Mouse (Mus musculus) testis, postnatal 10 days (tissue): ENCODE results near the gene Dusp14.

Source experiments
- DNase-seq: peaks from one replicate; pipeline ENCODE4 v3.0.0; 2021; ENCODE audit warnings: low spot score

Dusp14 gene

DNA sequence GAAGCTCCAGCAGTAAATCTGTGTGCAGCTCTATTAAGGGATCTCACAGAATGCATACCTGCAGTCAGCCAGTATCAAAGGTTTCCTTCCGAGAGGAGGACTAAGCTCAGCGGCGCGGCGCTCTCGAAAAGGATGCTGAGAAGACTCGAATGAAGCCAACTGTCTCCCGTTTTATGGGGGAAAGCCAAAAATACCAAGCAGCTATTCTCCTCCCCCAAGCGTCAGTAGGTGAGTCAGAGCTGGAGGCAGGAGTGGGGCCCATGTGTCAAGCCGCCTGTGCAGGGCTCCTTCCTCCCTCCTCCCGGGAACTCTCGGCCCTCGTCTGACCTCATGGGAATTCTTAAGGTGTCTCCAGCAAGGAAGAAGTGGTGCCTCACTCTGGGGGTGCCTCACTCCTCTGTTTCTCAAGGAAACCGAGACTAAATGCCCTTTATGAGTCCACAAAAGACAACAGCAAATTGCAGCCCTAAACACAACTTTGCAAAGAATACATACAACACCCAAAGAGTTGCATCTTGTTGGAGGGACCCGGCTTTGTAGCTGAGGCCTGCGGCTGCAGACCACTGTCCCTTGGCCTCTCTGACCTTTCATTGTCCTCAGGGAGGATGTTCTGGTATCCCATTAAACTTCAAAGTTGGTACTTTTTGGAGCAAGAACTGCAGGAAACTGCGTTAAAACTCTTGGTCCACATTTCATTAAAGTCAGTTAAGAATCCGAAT is 2.0 kb downstream of the Dusp14 start:
- no peak for DNase-seq

DNA sequence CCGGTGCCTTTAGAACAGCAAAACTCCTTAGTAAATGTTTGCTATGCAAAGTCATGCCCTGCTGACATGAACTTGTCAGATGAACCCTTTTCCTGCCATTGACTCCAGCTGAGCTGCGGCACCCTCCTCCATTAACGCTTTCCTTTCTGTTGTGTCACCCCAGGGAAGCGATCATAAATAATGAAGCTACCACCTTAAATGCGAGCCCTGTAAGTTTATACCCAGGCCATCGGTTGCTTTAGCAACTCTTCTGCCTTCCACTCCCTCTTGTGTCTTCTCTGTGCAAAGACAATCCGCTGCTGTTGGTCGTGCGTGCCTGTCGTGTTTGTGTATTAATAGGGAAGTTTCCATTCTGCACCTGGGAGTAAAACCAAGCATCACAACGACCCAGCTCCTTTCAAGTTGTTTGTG is 3.0 kb downstream of the Dusp14 start:
- DNase-seq, result no peak

DNA sequence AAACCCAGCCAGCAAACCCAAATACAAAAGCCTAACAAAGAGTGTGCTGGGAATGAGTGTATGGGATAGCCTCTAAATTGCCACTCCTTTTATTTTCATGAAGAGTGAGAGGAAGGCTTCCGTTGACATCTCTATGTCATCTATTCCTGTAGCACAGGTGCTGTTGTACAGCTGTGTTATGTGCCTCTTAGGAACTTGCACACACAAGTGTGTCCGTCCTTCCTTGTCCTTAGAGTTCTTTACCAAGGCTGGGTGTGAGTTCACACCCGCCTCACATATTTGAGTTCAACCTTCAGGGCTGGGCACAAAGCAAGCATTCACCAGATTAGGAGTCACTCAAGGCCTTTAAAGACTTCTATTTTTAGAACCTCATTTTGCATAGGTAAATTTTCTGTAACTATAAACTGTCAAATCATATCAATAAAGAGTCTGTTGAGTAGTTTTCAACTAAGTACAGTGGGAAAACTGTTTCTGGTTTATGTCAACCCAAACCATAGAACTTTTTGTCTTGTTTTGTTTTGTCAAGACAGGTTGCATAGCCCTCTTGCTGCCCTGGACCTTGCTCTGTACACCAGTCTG is 5.3 kb downstream of the Dusp14 start:
- DNase-seq, result no peak

DNA sequence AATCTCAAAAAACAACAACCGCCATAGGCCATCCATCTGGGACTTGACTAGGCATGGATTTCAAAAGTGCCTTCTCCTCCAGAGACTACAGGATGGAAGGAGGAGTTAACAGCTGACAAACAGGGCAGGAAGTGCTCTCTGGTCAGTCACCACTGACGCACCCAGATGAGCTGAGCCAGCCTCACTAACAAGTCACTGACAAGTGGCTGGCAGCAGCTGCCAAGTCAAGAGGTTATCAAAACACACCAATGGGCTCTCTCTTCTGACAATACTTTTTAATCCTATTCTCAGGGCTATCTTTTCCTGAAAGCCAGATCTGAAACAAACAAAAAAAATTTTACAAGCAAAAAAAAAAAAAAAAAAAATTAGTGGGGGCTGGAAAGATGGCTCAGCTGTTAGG is 6.3 kb downstream of the Dusp14 start:
- DNase-seq, result no peak

DNA sequence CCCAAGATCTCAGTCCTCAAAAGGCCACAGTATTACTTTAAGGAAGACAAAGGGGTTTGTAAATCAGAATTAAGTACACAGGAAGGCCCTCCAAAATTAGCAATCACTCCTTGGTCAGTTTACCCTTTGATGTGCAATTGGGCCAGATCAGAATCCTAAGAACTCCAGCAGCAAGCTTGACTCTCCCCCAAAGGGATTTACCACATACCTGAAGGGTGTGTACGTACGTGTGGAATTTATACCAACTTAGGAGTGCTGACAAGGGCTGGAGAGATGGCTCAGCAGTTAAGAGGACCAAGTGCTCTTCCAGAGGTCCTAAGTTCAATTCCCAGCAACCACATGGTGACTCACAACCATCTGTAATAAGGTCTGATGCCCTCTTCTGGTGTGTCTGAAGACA is 7.2 kb downstream of the Dusp14 start:
- DNase-seq, result no peak

DNA sequence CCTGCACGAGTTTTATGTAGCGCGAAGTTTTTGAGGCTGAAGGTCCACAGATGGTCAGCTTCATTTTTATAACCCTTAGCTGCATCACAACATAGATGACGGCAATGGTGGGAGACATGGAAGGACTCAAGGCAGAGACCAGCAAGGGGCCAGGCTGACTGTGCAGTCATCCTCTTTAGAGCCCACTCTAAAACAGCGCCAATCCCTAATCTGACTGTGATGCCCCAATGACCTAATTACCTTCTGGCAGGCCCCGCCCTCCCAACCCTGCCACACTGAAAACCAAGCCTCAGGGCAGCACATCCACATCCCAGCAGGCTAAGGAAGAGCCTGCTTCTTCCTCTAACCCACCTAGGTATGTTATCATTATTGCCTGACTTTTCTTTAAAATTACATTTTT is 8.4 kb downstream of the Dusp14 start:
- DNase-seq, result no peak

DNA sequence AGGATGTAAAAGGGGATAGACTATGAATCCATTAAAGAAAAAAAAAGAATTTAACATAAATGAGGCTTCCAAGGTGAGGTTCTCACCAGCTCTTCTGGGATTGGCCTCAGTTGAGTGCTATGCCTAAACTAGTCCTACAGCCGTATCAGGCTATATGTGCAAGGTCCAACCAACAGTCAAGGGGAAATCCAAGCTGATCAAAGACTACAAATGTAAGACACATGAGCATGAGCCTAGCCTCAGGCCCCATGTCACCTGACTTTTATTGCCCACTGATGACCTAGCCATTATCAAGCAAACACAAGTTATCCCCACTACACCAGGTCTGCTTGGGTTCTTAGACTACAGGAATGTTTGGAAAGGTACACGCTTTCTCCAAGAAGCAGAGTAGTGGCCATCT is 9.3 kb downstream of the Dusp14 start:
- no peak for DNase-seq

DNA sequence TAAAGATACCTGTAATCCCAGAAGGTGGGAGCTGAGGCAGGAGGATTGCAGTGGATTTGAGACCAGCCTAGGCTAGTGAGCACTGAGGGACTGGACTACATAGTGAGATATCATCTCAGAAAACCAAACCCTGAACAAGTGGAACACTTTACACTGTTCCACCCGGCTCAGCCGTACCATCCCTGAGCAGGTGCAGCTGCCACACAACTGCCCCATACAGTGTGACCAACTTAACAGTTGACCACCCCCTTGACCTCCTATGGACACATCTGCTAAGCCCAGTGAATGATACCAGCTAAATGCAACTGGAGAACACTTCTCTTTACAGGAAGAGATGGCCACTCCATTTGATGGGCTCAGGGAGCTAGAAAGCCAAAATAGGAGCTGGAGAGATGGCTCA is 11.6 kb downstream of the Dusp14 start:
- DNase-seq, result no peak

DNA sequence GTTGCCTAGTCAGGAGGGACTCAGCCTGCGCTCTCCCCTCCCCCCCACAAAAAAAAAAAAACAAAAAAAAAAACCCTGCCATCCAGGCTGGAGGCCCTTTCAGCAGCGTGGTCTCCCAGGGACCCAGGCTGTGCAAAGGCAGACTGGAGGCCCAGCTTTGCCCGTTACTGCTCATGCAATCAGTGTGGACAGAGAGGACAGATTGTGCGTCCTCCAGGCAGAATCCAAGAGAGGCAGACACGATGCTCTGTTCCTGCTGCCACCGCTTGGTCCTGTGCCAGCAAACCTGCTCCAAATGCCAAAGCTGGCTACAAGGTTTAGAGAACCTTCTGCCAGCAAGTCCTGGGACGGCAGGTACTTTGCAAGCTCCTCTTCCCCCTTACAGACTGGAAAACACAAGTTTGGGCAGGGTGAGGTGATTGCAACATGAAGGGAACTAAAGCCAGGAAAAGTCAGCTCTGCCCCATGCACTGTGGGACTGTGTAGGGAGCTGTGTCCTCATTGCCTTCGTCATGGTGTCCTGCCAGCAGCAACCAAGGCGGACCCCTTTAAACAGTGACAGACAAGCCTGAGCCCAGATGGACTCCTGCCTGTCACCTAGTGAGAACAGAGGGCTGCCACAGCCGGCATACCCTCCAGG is 15.4 kb downstream of the Dusp14 start:
- no peak for DNase-seq

DNA sequence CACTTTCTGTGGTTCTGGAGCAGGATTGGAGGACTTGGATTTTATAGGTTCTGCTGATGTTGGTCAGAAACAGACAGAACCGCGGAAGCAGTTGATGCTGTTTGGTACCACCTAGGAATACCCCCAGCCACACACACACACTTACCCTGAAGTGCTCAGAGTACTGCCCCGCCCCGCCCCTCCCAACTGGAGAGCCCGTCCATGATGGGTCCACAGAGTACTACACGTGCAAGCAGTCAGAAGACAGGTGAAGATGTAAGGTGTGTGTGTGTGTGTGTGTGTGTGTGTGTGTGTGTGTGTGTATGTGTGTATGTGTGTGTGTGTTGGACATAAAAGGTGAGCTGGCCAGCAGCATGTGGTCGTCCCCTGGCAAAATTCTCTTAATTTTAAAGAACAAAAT is 16.0 kb downstream of the Dusp14 start:
- no peak for DNase-seq

DNA sequence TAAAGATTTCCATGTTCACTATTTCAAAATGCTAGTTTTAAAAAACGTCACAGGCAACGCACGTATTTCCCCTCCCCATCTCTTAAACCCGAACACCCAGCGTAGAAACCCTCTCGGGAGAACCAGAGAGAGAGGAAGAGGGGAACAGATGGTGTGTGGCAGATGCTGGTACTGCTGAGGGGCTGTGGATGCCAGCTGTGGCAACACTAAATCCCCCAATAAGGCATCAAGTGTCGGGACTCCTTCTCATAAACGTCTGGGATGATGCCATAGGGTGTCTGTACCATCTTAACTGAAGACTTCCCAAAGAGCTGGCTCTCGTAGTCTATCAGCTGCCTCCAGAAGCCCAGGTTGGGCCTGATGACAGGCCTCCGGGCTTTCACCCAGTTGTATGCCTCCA is 20.6 kb downstream of the Dusp14 start:
- no peak for DNase-seq

DNA sequence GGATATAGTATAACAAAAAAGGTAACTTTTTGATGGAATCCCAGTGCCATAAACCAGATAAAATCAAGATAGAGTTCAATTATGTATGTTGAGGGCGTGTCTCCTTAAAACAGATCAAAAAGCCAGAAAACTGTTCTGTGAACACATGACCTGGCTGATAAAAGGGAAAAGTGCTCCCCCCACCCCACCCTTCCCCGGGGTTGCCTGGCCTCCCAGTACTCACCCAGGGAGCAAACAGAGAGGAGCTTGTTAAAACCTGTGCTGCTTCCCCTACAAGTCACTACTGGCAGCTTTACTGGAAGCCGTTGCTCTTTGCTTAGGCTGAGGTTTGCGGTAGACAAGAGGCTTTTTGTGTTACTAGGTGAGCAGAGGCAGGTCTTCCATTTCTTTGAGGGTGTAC is 21.8 kb downstream of the Dusp14 start:
- DNase-seq, result no peak

DNA sequence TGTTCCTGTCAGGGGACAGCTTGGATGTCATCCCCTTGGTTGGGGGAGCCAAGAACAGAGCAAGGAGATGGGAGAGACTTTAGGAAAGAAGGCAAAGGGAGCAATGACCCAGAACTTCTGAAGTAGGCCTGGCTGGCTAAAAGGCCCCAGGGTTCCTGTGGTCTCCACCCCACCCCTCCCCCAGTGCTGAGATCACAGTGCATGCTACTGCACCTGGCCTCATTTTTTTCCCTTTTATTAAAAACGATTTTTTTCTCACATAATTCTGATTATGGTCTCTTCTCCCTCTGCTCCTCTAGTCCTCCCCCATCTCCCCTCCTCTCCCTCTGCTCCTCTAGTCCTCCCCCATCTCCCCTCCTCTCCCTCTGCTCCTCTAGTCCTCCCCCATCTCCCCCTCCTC is 24.1 kb downstream of the Dusp14 start:
- DNase-seq, result no peak

DNA sequence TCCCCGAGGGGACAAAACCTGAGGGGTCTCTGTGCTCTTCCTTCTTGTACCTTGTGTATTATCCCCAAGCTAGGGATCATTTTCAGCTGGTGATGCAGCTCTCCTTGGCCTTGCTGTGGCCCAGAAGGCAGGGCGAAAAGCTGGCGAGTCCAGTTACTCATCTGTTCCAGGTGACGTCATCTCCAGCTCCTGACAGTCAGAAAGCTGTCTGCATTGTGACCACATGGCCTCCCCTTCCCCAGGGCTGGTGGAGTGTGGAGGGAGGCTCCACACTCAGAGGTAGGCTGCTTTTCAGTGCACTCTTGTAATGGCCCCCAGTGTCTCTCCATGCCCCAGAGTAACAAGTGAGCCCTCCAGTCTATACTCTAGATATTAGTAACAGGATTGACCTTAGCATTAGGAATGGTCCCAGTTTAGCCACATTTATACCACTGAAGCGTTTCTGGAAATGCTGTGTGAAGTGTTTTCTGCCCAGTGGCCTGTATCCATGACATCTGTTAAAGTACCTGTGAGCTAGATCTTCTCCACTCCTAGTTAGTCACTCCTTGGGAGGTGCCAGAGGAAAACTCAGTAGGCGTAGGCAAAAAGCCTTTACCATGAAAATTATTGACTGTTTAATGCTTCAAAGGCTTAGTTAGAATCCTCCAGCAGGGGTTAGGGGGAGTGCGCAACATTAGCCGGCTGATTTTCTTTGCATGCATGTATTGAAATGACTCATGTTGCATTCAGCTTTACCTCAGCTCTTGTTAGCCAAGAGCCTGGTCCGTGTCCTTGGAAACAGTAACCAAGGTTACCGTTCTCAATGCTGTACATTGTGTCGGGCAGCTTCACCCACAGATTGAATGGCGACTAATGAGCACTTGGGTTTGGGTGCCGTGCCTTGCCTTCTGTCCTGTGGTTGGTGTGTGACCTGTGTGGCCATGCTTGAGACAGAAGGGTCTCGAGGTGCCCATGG is 26.0 kb downstream of the Dusp14 start:
- DNase-seq, result no peak

DNA sequence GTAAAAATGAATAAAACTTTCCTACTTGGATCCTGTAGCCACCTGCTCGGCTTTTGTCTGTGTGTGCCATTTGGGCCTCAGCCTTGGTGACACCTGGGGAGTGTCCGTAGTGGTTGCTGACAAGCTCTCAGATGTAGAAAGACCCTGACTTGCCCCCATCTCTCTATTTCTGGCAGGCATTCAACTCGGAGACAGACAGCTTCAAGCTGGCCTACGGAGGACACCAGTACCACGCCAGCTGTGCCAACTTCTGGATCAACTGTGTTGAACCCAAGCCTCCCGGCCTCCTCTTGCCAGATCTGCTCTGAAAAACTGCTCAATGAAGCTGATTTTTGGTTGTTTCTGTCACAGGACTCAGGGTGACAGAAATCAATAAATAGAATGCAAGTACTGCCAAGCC is 28.4 kb downstream of the Dusp14 start:
- no peak for DNase-seq

DNA sequence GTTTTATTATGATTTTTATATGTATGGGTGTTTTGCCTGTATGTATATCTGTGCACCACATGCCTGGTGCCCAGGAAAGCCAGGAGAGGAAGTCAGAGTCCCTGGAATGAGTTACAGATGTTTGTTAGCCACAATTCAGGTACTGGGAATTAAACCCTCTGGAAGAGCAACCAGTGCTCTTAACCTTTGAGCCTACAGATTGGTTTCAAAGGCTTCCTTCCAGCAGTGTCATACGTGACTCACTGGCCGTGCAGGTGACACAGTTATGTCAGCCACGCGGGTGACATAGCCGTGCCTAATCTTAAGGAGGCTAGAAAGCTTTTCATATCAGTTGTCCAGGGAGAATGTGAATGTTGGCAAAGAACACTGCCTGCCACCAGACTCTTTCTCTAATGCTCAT is 35.4 kb downstream of the Dusp14 start:
- DNase-seq, result no peak

DNA sequence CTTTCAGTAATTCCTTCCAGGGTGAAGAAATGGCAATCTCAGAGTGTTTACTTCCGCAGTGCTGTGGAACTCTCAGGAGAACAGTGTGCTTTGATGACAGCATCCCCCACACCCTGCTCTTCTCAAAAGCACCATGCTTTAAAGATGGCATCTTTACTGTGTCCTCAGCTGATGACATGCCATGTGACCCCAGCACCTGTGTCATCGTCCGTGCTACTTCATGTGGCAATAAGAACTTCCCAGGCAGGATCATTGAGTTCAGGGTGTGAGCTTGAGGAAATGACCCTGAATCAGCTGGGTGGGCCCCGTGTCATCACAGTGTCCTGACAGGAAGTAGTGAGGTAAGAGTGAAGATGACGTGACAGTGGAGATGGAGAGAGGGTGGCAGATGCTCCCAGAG is 36.5 kb downstream of the Dusp14 start:
- no peak for DNase-seq

DNA sequence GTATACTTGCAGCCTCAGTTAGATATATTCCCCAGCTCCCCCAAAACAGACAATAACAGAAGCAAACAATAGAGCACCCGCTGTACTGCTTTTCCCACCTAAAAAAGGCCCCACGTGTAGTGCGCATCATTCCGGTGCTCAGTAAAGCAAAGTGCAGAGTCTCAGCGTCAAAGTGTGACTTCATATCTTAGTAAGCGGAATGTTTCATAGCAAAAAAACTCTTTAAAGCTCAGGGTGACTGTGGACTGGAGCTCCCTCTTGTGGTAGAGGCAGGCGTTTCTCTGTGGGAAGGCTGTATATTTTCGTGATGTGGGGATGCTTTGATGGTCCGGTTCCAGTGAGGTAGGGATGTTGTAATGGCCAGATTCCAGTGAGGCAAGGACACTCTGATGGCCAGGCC is 37.1 kb downstream of the Dusp14 start:
- peak; percentile 55 for DNase-seq

DNA sequence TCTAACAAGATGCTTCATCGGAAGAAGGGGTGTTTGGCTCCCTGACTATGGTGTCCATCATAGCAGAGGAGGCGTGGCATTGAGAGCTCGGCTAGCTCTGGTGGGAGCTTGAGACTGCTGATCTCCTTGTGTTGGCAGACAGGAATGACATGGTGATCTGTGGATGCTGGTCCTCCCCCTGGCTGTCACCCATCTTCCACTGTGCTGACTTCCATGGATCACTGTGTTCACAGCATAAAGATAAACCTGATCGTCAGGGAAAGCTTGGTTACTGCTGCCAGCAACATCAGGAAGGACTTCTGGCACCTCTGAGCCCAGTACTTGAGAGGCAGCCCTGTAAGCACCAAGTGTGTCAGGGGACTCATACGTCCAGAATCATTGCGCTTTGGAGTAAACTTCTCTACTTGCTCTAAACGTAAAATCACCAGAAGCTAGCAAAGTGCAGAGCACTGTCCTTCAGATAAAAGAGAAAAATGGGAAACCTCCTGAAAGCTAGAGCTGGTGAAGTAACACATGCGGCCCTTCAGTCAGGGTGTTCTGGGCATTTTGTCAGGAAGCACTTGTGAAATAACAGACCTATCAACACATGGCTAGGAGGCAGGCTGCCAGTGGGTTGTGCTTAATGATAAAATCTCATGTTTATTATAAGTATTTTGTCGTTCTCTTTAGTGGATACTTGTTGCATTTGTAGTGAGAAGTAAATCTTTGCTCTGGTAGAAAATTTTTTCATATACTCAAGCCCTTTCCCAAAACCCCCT is 40.6 kb downstream of the Dusp14 start:
- DNase-seq, result no peak

DNA sequence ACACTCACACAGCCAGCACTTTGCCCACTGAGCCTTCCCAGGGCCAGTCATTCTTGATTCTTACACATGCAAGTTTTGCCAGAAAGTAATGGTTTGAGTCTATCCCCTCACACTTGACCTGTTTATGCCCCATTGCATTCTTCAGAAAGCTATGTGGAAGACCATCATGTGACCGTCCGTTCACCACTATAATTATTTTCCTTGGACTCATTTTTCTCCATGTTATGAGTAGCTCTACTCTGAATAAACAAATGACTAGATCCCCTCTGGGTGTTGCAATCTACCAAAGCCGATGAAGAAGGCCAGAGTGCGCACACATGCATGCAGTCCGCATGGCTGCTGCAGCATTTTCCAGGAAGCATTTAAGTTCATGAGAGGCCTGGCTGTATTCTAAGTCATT is 41.8 kb downstream of the Dusp14 start:
- DNase-seq, result no peak

DNA sequence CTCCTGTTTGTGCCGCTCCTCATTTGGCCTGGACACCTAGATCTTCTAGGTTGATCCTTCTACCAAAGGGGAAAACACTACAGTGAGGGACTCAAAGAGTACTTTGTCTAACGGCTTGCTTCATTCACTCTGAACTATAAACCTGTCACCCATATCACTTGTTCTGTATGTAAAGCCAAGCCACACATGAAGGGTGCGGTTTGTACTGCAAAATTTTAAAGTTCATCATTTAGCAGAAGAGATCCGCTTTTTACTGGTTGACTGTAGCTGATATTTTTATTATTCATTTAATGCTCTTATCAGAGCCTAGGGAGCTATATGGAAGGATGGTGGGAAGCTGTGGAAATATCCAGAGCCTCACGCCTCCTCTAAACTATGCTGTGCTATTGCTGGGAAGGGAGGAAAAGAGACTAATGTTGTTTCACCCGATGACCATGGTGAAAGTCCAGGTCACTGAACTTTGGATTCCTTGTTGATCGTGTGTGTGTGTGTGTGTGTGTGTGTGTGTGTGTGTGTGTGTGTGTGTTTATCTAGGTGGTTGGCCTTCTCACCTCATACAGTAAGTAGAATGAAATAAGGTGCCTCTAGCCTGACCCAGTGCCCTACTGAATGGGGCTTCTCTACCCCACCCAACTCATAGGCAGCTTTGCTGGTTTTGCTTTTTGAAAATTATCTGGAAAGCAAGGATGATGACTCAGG is 52.1 kb downstream of the Dusp14 start:
- no peak for DNase-seq
